Mouse (Mus musculus) kidney, embryonic 16.5 days (tissue): Measurements from ENCODE around the gene Gm21969. TPM values are rescaled to one million over a fixed set of nuclear protein-coding genes. Genes with fewer than 3 reads are reported as not detected.

Source experiments
- ATAC-seq: fragments of 200-750 bp; cut with Nextera tagmentation; 2 replicates; pipeline ENCODE4 v1.8.0; 2017; ENCODE audit warnings: moderate TSS enrichment; ENCODE audit not compliant: low FRiP score, low TSS enrichment
- H3K27ac ChIP-seq: fragments of 300-500 bp; sonication (generic); 2 replicates; pipeline ENCODE4 v1.5.1; 2014; ENCODE audit warnings: low read length
- H3K27me3 ChIP-seq: fragments of 300-500 bp; sonication (generic); 2 replicates; pipeline ENCODE4 v1.6.1; 2014; ENCODE audit warnings: low read length, control low read depth, mixed read lengths; ENCODE audit not compliant: insufficient read depth
- H3K36me3 ChIP-seq: fragments of 300-500 bp; sonication (generic); 2 replicates; pipeline ENCODE4 v1.6.1; 2014; ENCODE audit warnings: low read length, control low read depth, mixed read lengths; ENCODE audit not compliant: insufficient read depth
- H3K4me1 ChIP-seq: fragments of 300-500 bp; sonication (generic); 2 replicates; pipeline ENCODE4 v1.6.1; 2014; ENCODE audit warnings: low read length, control low read depth, mixed read lengths; ENCODE audit not compliant: insufficient read depth
- H3K4me2 ChIP-seq: fragments of 300-500 bp; sonication (generic); replicated peaks from 2 replicates; pipeline ENCODE4 v1.6.1; 2014; ENCODE audit warnings: low read depth, low read length
- H3K4me3 ChIP-seq: fragments of 300-500 bp; sonication (generic); 2 replicates; pipeline ENCODE4 v1.5.1; 2014; ENCODE audit warnings: mild to moderate bottlenecking, low read length
- H3K9ac ChIP-seq: fragments of 300-500 bp; sonication (generic); replicated peaks from 2 replicates; pipeline ENCODE4 v1.6.1; 2014; ENCODE audit warnings: low read length
- H3K9me3 ChIP-seq: fragments of 300-500 bp; sonication (generic); 2 replicates; pipeline ENCODE4 v1.6.1; 2016; ENCODE audit warnings: low read length, control low read depth
- WGBS: fragments of 180-500 bp; shearing (Covaris S2); extraction: QIAGEN DNeasy Blood & Tissue Kit; methylation state at CpG from one replicate; pipeline ENCODE4 v1.1.7; 2014; 5-methylcytosine and 5-hydroxymethylcytosine counted together
- polyA plus RNA-seq: library from polyadenylated mRNA; unstranded; fragments of >200 nt; fragmentation: Nextera tagmentation; extraction: Ambion mirVana; gene quantifications from 2 replicates; pipeline ENCODE4 v1.2.1, GENCODE M21; 2015

Gene Gm21969
- polyA plus RNA-seq, 1 experiment from 2014 or later = not detected

GRCm38 (mm10) chr4:139583629-139584245, 19.2 kb upstream of the Gm21969 start:
- H3K4me3 ChIP-seq = no peak overlapping the region
- no peaks in the 10 kb centered on the region for H3K9me3 ChIP-seq
- no peak overlapping the region for H3K4me2 ChIP-seq
- 73% methylated on average over 11 of the region's 11 CpGs for WGBS
- no peaks in the 10 kb centered on the region for H3K36me3 ChIP-seq
- ATAC-seq = no peak
- no peak overlapping the region for H3K27ac ChIP-seq
- H3K9ac ChIP-seq = no peak overlapping the region
- H3K4me1 ChIP-seq = peaks cover 91% of the 10 kb centered on the region
- no peaks in the 10 kb centered on the region for H3K27me3 ChIP-seq

GRCm38 (mm10) chr4:139584704-139585103, 18.3 kb upstream of the Gm21969 start:
- H3K9me3 ChIP-seq = no peaks in the 10 kb centered on the region
- no peak overlapping the region for H3K4me2 ChIP-seq
- no peaks in the 10 kb centered on the region for H3K27me3 ChIP-seq
- peak overlapping the region; percentile 25; the same call in 1 of the 2 replicates for H3K27ac ChIP-seq
- peak overlapping the region; percentile 10; the same call in 1 of the 2 replicates for H3K9ac ChIP-seq
- 72% methylated on average over 11 of the region's 11 CpGs for WGBS
- no peak overlapping the region for H3K4me3 ChIP-seq
- no peak for ATAC-seq
- H3K4me1 ChIP-seq = peaks cover 86% of the 10 kb centered on the region
- no peaks in the 10 kb centered on the region for H3K36me3 ChIP-seq

DNA sequence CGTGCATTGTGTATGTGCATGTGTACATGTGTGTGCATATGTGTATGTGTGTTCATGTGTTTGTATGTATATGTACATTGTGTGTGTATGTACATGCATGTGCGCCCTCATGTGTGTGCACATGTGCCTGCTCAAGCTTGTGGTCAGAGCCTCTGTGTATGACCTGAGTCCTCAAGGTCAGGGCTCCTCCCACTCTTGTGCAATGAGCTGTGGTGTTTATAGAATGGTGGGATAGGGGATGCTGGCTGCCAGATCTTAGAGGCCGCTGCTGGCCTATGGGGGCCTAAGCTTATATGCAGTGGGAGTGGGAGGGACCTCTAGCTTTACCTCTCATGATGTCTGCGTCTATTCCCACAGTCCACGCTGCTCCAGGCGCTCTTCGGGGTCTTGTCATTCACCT, 17.3 kb upstream of the Gm21969 start:
- 47% methylated on average over 7 of the region's 7 CpGs for WGBS
- Histone ChIP-seq H3K4me1 (peaks cover 85% of the 10 kb centered on the region), H3K36me3 (no peaks in the 10 kb centered on the region), H3K9ac (no peak overlapping the region), H3K4me2 (no peak overlapping the region), H3K4me3 (no peak overlapping the region), H3K9me3 (no peaks in the 10 kb centered on the region), H3K27ac (no peak overlapping the region), H3K27me3 (no peaks in the 10 kb centered on the region)
- ATAC-seq = no peak

DNA sequence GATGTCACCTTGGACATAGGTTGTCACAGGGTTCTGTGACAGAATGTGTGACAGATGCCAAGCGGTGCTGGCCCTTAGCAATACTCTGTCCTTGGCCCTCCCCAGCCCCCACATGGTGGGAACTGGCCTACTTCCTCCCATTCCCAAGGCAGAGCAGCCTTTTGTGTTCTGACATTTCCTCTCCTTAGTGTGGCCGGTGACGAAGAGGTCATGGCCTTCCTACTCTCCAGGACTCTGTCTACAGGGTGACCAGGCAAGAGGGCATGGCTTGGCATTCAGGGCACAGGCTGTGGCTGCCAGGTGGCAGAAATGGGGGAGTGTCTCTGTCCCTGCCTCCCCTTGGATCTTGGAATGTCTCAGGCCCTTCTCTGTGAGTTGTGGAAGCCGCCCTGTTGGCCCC, 15.6 kb upstream of the Gm21969 start:
- no peak for ATAC-seq
- no peak overlapping the region for H3K4me3 ChIP-seq
- H3K4me2 ChIP-seq = no peak overlapping the region
- H3K9ac ChIP-seq = no peak overlapping the region
- H3K27ac ChIP-seq = peak overlapping the region; percentile 14; the same call in 1 of the 2 replicates
- H3K36me3 ChIP-seq = no peaks in the 10 kb centered on the region
- no peaks in the 10 kb centered on the region for H3K27me3 ChIP-seq
- H3K4me1 ChIP-seq = peaks cover 69% of the 10 kb centered on the region
- no peaks in the 10 kb centered on the region for H3K9me3 ChIP-seq
- 65% methylated on average over 4 of the region's 4 CpGs for WGBS

GRCm38 (mm10) chr4:139587773-139588172, 15.2 kb upstream of the Gm21969 start:
- Histone ChIP-seq H3K27me3 (no peaks in the 10 kb centered on the region), H3K4me1 (peaks cover 65% of the 10 kb centered on the region), H3K36me3 (no peaks in the 10 kb centered on the region), H3K9me3 (no peaks in the 10 kb centered on the region), H3K27ac (peak overlapping the region; percentile 14; the same call in 1 of the 2 replicates), H3K4me2 (no peak overlapping the region), H3K4me3 (no peak overlapping the region), H3K9ac (no peak overlapping the region)
- no peak for ATAC-seq
- 47% methylated on average over 4 of the region's 4 CpGs for WGBS

- ATAC-seq = no peak
- H3K4me2 ChIP-seq = no peak overlapping the region
- H3K27me3 ChIP-seq = no peaks in the 10 kb centered on the region
- H3K4me3 ChIP-seq = no peak overlapping the region
- H3K36me3 ChIP-seq = no peaks in the 10 kb centered on the region
- peaks cover 59% of the 10 kb centered on the region for H3K4me1 ChIP-seq
- H3K9me3 ChIP-seq = no peaks in the 10 kb centered on the region
- 69% methylated on average over 5 of the region's 5 CpGs for WGBS
- H3K9ac ChIP-seq = no peak overlapping the region; the same call in 1 of the 2 replicates
- H3K27ac ChIP-seq = no peak overlapping the region
Observed at GRCm38 (mm10) chr4:139589351-139590027, 13.5 kb upstream of the Gm21969 start.

DNA sequence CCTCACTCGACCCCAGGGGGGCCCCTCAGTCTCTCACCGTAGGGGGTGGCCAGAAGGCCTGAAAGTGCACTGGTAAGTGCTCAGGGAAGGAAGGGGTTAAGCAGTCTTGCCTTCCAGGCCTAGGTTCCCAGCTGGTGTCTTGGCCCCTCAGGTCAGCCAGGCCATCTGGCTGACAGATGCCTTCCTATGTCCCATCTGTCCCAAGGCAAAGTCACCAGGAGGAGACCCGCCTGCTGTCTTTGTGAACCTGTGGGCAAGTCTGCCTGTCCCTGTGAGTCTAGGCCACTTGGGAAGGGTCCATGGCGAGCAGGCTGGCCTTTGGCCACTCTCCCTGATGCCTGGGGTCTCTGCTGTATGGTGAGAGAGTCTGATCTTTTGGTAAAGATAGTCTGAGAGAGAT, 12.5 kb upstream of the Gm21969 start:
- peaks cover 53% of the 10 kb centered on the region for H3K4me1 ChIP-seq
- H3K27ac ChIP-seq = no peak overlapping the region
- H3K36me3 ChIP-seq = no peaks in the 10 kb centered on the region
- H3K4me2 ChIP-seq = no peak overlapping the region
- H3K27me3 ChIP-seq = no peaks in the 10 kb centered on the region
- no peak overlapping the region for H3K4me3 ChIP-seq
- no peak overlapping the region for H3K9ac ChIP-seq
- no peak for ATAC-seq
- no peaks in the 10 kb centered on the region for H3K9me3 ChIP-seq
- WGBS = 30% methylated on average over 4 of the region's 4 CpGs

GRCm38 (mm10) chr4:139592895-139593294, 10.1 kb upstream of the Gm21969 start:
- Histone ChIP-seq H3K4me2 (no peak overlapping the region), H3K36me3 (no peaks in the 10 kb centered on the region), H3K4me1 (peaks cover 55% of the 10 kb centered on the region), H3K27ac (no peak overlapping the region), H3K9ac (no peak overlapping the region; the same call in 1 of the 2 replicates), H3K27me3 (no peaks in the 10 kb centered on the region), H3K4me3 (no peak overlapping the region), H3K9me3 (no peaks in the 10 kb centered on the region)
- 68% methylated on average over 7 of the region's 7 CpGs for WGBS
- ATAC-seq = no peak

DNA sequence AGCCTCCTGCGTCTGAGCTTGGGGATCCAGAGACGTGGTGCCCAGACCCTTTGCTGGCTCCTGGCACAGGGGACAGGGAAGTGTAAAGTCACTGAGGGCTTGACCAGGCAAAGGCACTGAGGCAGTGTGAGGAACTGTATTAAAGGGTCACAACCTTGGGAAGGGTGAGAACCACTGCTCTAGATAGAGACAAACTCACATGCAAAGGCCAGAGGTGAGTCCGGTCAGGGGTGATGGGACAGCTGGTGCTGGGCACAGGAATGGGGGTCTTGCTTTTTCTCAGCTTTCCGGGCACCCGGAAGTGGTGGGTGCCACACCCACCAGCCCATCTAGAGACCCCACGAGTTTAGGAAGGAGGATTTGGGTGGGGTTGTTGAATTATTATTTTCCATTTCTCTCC, 9.6 kb upstream of the Gm21969 start:
- Histone ChIP-seq H3K4me1 (peaks cover 57% of the 10 kb centered on the region), H3K27ac (0 out of 2 replicates have a peak overlapping the region, but pooled peaks have one; percentile 29), H3K9me3 (no peaks in the 10 kb centered on the region), H3K4me2 (no peak overlapping the region), H3K27me3 (no peaks in the 10 kb centered on the region), H3K4me3 (no peak overlapping the region), H3K36me3 (no peaks in the 10 kb centered on the region), H3K9ac (no peak overlapping the region; the same call in 1 of the 2 replicates)
- ATAC-seq = no peak
- WGBS = 67% methylated on average over 6 of the region's 6 CpGs

GRCm38 (mm10) chr4:139594062-139594461, 8.9 kb upstream of the Gm21969 start:
- Histone ChIP-seq H3K4me2 (no peak overlapping the region), H3K27me3 (no peaks in the 10 kb centered on the region), H3K9me3 (no peaks in the 10 kb centered on the region), H3K4me1 (peaks cover 62% of the 10 kb centered on the region), H3K27ac (peak overlapping the region; percentile 14; the same call in 1 of the 2 replicates), H3K36me3 (no peaks in the 10 kb centered on the region), H3K4me3 (no peak overlapping the region), H3K9ac (no peak overlapping the region)
- 33% methylated on average over 3 of the region's 3 CpGs for whole genome bisulfite sequencing
- ATAC-seq = no peak
